Mouse (Mus musculus) liver (tissue): ENCODE results near the gene Phf12.
A peak's percentile ranks its signal among the peaks of the same experiment; 100 is the strongest.

Experiments used
- DNase-seq: peaks from one replicate; pipeline ENCODE4 v3.0.0-alpha.2; 2020; ENCODE audit warnings: mixed read lengths

The Phf12 gene

GRCm38 (mm10) chr11:78074666-78075065 lies 92.1 kb downstream of the Phf12 start:
- DNase-seq = peak; percentile 55
